Mouse (Mus musculus) MEL (cell line): ENCODE results near the gene Chl1. TPM values are rescaled to one million over a fixed set of nuclear protein-coding genes. Genes with fewer than 3 reads are reported as not detected.

Experiments used
- DNase-seq: peaks from one replicate; pipeline ENCODE4 v3.0.0; 2011; ENCODE audit warnings: low read depth, low spot score
- H3K27ac ChIP-seq: 2 replicates; pipeline ENCODE4 v1.5.1; 2012; ENCODE audit warnings: low read depth, mild to moderate bottlenecking, control low read depth, low read length, moderate library complexity; ENCODE audit not compliant: control insufficient read depth
- H3K27me3 ChIP-seq, 2 experiments: fragments of 150-350 bp in 1 of 2; sonication (generic) in 1 of 2; 2 replicates each; pipeline ENCODE4 v1.6.1; 2012; ENCODE audit warnings: low read length in 2 of 2, mild to moderate bottlenecking in 2 of 2, improper control_type of control experiment in 1 of 2, moderate library complexity in 1 of 2; ENCODE audit not compliant: insufficient read depth in 2 of 2, control insufficient read depth in 1 of 2
- H3K36me3 ChIP-seq, 2 experiments: 2 replicates each; pipeline ENCODE4 v1.6.1; 2012 to 2014; ENCODE audit warnings: low read length in 2 of 2, improper control_type of control experiment in 1 of 2, inconsistent platforms in 1 of 2, mild to moderate bottlenecking in 1 of 2; ENCODE audit not compliant: insufficient read depth in 2 of 2, control insufficient read depth in 1 of 2
- H3K4me1 ChIP-seq, 2 experiments: fragments of 150-350 bp in 1 of 2; sonication (generic) in 1 of 2; 2 replicates each; pipeline ENCODE4 v1.6.1; 2012; ENCODE audit warnings: low read length in 2 of 2, improper control_type of control experiment in 1 of 2, mild to moderate bottlenecking in 1 of 2; ENCODE audit not compliant: insufficient read depth in 2 of 2, control insufficient read depth in 1 of 2
- H3K4me3 ChIP-seq, 2 experiments: fragments of 150-350 bp in 1 of 2; sonication (generic) in 1 of 2; 2 replicates each; pipeline ENCODE4 v1.5.1; 2012; ENCODE audit warnings: low read depth in 2 of 2, low read length in 2 of 2, mild to moderate bottlenecking in 2 of 2, moderate library complexity in 2 of 2, control low read depth in 1 of 2, improper control_type of control experiment in 1 of 2; ENCODE audit not compliant: control insufficient read depth in 1 of 2, insufficient read depth in 1 of 2
- H3K79me2 ChIP-seq: 2 replicates; pipeline ENCODE4 v1.6.1; 2012; ENCODE audit warnings: mild to moderate bottlenecking, low read length, moderate library complexity; ENCODE audit not compliant: control insufficient read depth, poor library complexity, insufficient read depth
- H3K9ac ChIP-seq: 2 replicates; pipeline ENCODE4 v1.6.1; 2012; ENCODE audit warnings: low read depth, mild to moderate bottlenecking, control low read depth, low read length, moderate library complexity; ENCODE audit not compliant: control insufficient read depth, poor library complexity, severe bottlenecking
- H3K9me3 ChIP-seq: fragments of 150-350 bp; sonication (generic); replicated peaks from 2 replicates; pipeline ENCODE4 v1.6.1; 2012; ENCODE audit warnings: mild to moderate bottlenecking, low read length, improper control_type of control experiment, moderate library complexity; ENCODE audit not compliant: insufficient read depth
- BHLHE40 ChIP-seq: IDR thresholded peaks from 2 replicates; pipeline ENCODE4 v1.6.1; 2012; ENCODE audit warnings: low read depth, mild to moderate bottlenecking, inconsistent platforms, low read length, improper control_type of control experiment, borderline replicate concordance
- CHD1 ChIP-seq: IDR thresholded peaks from 2 replicates; pipeline ENCODE4 v1.6.1; 2012; ENCODE audit warnings: low read depth, mild to moderate bottlenecking, inconsistent platforms, low read length, improper control_type of control experiment
- ELF1 ChIP-seq: IDR thresholded peaks from 2 replicates; pipeline ENCODE4 v1.6.1; 2014; ENCODE audit warnings: low read depth, mild to moderate bottlenecking, inconsistent platforms, low read length, improper control_type of control experiment, moderate library complexity
- EP300 ChIP-seq, 2 experiments: IDR thresholded peaks; 2 replicates each; pipeline ENCODE4 v1.6.1; 2011; ENCODE audit warnings: improper control_type of control experiment in 2 of 2, low read length in 2 of 2, low read depth in 1 of 2, mild to moderate bottlenecking in 1 of 2
- ETS1 ChIP-seq: IDR thresholded peaks from 2 replicates; pipeline ENCODE4 v1.6.1; 2012; ENCODE audit warnings: low read depth, mild to moderate bottlenecking, inconsistent platforms, low read length, improper control_type of control experiment, moderate library complexity
- GABPA ChIP-seq: IDR thresholded peaks from 2 replicates; pipeline ENCODE4 v1.6.1; 2012; ENCODE audit warnings: low read depth, mild to moderate bottlenecking, inconsistent platforms, low read length, improper control_type of control experiment, moderate library complexity
- GATA1 ChIP-seq: IDR thresholded peaks from 2 replicates; pipeline ENCODE4 v1.6.1; 2011; ENCODE audit warnings: low read depth, low read length, improper control_type of control experiment
- HCFC1 ChIP-seq: IDR thresholded peaks from 2 replicates; pipeline ENCODE4 v1.6.1; 2012; ENCODE audit warnings: low read depth, mild to moderate bottlenecking, inconsistent platforms, low read length, improper control_type of control experiment, moderate library complexity
- JUND ChIP-seq: IDR thresholded peaks from 2 replicates; pipeline ENCODE4 v1.6.1; 2011; ENCODE audit warnings: low read depth, mild to moderate bottlenecking, improper control_type of control experiment, low read length
- MAX ChIP-seq: IDR thresholded peaks from 2 replicates; pipeline ENCODE4 v1.6.1; 2011; ENCODE audit warnings: low read length, improper control_type of control experiment
- MAZ ChIP-seq: IDR thresholded peaks from 2 replicates; pipeline ENCODE4 v1.6.1; 2012; ENCODE audit warnings: low read depth, mild to moderate bottlenecking, inconsistent platforms, low read length, improper control_type of control experiment
- MEF2A ChIP-seq: IDR thresholded peaks from 2 replicates; pipeline ENCODE4 v1.6.1; 2014; ENCODE audit warnings: low read depth, mild to moderate bottlenecking, inconsistent platforms, low read length, improper control_type of control experiment; ENCODE audit not compliant: poor library complexity, insufficient replicate concordance, severe bottlenecking; ENCODE audit errors: extremely low read depth
- MXI1 ChIP-seq: IDR thresholded peaks from 2 replicates; pipeline ENCODE4 v1.6.1; 2011; ENCODE audit warnings: mild to moderate bottlenecking, low read depth, low read length, improper control_type of control experiment
- MYB ChIP-seq: IDR thresholded peaks from 2 replicates; pipeline ENCODE4 v1.6.1; 2011; ENCODE audit warnings: mild to moderate bottlenecking, low read depth, low read length, improper control_type of control experiment
- MYC ChIP-seq: IDR thresholded peaks from 2 replicates; pipeline ENCODE4 v1.6.1; 2011; ENCODE audit warnings: low read depth, mild to moderate bottlenecking, low read length, improper control_type of control experiment, moderate library complexity
- NELFE ChIP-seq: IDR thresholded peaks from 2 replicates; pipeline ENCODE4 v1.6.1; 2011; ENCODE audit warnings: low read depth, low read length, improper control_type of control experiment
- NRF1 ChIP-seq: IDR thresholded peaks from 2 replicates; pipeline ENCODE4 v1.6.1; 2014; ENCODE audit warnings: low read depth, mild to moderate bottlenecking, inconsistent platforms, low read length, improper control_type of control experiment, moderate library complexity; ENCODE audit not compliant: poor library complexity, insufficient read depth, severe bottlenecking
- POLR2A ChIP-seq, 2 experiments: IDR thresholded peaks; 2 replicates each; pipeline ENCODE4 v1.6.1; 2011 to 2012; ENCODE audit warnings: low read length in 2 of 2, mild to moderate bottlenecking in 2 of 2, control low read depth in 1 of 2, improper control_type of control experiment in 1 of 2, low read depth in 1 of 2, moderate library complexity in 1 of 2; ENCODE audit not compliant: control insufficient read depth in 1 of 2, insufficient read depth in 1 of 2, poor library complexity in 1 of 2
- POLR2AphosphoS2 ChIP-seq: IDR thresholded peaks from 2 replicates; pipeline ENCODE4 v1.6.1; 2011; ENCODE audit warnings: low read length, improper control_type of control experiment
- POLR2AphosphoS5 ChIP-seq: IDR thresholded peaks from 2 replicates; pipeline ENCODE4 v1.6.1; 2012; ENCODE audit warnings: low read depth, borderline replicate concordance, mild to moderate bottlenecking, inconsistent platforms, low read length, moderate library complexity, mixed read lengths
- RCOR1 ChIP-seq: IDR thresholded peaks from 2 replicates; pipeline ENCODE4 v1.6.1; 2012; ENCODE audit warnings: low read depth, mild to moderate bottlenecking, inconsistent platforms, low read length, improper control_type of control experiment
- SIN3A ChIP-seq: IDR thresholded peaks from 2 replicates; pipeline ENCODE4 v1.6.1; 2012; ENCODE audit warnings: low read length, improper control_type of control experiment, inconsistent platforms
- SMC3 ChIP-seq: IDR thresholded peaks from 2 replicates; pipeline ENCODE4 v1.6.1; 2011; ENCODE audit warnings: low read depth, low read length, improper control_type of control experiment
- TAL1 ChIP-seq: IDR thresholded peaks from 2 replicates; pipeline ENCODE4 v1.6.1; 2012; ENCODE audit warnings: mild to moderate bottlenecking, inconsistent platforms, low read length, moderate library complexity, mixed read lengths
- UBTF ChIP-seq: IDR thresholded peaks from 2 replicates; pipeline ENCODE4 v1.6.1; 2012; ENCODE audit warnings: low read depth, mild to moderate bottlenecking, inconsistent platforms, low read length, improper control_type of control experiment, moderate library complexity, borderline replicate concordance; ENCODE audit not compliant: insufficient read depth
- USF2 ChIP-seq, 2 experiments: IDR thresholded peaks; 2 replicates each; pipeline ENCODE4 v1.6.1; 2011 to 2012; ENCODE audit warnings: improper control_type of control experiment in 2 of 2, low read length in 2 of 2, borderline replicate concordance in 1 of 2, inconsistent platforms in 1 of 2, low read depth in 1 of 2, mild to moderate bottlenecking in 1 of 2; ENCODE audit not compliant: insufficient read depth in 1 of 2
- ZC3H11A ChIP-seq: IDR thresholded peaks from 2 replicates; pipeline ENCODE4 v1.6.1; 2012; ENCODE audit warnings: low read depth, mild to moderate bottlenecking, inconsistent platforms, low read length, improper control_type of control experiment
- ZKSCAN1 ChIP-seq: IDR thresholded peaks from 2 replicates; pipeline ENCODE4 v1.6.1; 2012; ENCODE audit warnings: low read depth, mild to moderate bottlenecking, inconsistent platforms, low read length, improper control_type of control experiment, moderate library complexity
- ZMIZ1 ChIP-seq: IDR thresholded peaks from 2 replicates; pipeline ENCODE4 v1.6.1; 2012; ENCODE audit warnings: low read depth, mild to moderate bottlenecking, inconsistent platforms, low read length, improper control_type of control experiment, moderate library complexity
- ZNF384 ChIP-seq: IDR thresholded peaks from 2 replicates; pipeline ENCODE4 v1.6.1; 2012; ENCODE audit warnings: low read depth, mild to moderate bottlenecking, inconsistent platforms, low read length, improper control_type of control experiment
- polyA plus RNA-seq, 2 experiments: library from polyadenylated mRNA; stranded (reverse) in 1 of 2; unstranded in 1 of 2; fragments of >175 nt in 1 of 2; fragments of >200 nt in 1 of 2; gene quantifications; 2 replicates each; pipeline versions ENCODE4 v1.2.1 to v1.2.4; 2012; ENCODE audit warnings: low replicate concordance in 2 of 2, low read depth in 1 of 2; ENCODE audit not compliant: insufficient read length in 2 of 2, insufficient read depth in 1 of 2, missing spikeins in 1 of 2
- total RNA-seq: library from RNA; depleted of rRNA; stranded (reverse); fragments of 300-350 nt; gene quantifications from 2 replicates; pipeline ENCODE4 v1.2.3, GENCODE M21; 2012

The Chl1 gene
- total and polyA plus RNA-seq, 3 experiments: not detected

- no peak overlapping the region for H3K9ac ChIP-seq
- TF ChIP-seq POLR2AphosphoS5 (no peak), NELFE (no peak), USF2 (IDR thresholded peaks at IDR 0.05; ENCODE audit: borderline replicate concordance in 1 of 2, insufficient read depth in 1 of 2, low read depth in 1 of 2, low read length in 2 of 2) (no peak), ZMIZ1 (no peak), GABPA (no peak), ZC3H11A (no peak), SMC3 (no peak), MYC (no peak), JUND (no peak), ZKSCAN1 (no peak), RCOR1 (no peak), MXI1 (no peak), SIN3A (no peak), GATA1 (no peak), HCFC1 (no peak), POLR2A (IDR thresholded peaks at IDR 0.05; ENCODE audit: control insufficient read depth in 1 of 2, insufficient read depth in 1 of 2, low read depth in 1 of 2, low read length in 2 of 2, poor library complexity in 1 of 2) (no peak), ZNF384 (no peak)
- H3K36me3 ChIP-seq: no peaks in the 10 kb centered on the region
- DNase-seq: no peak
- no peaks in the 10 kb centered on the region for H3K9me3 ChIP-seq
- H3K79me2 ChIP-seq: no peaks in the 10 kb centered on the region
- no peaks in the 10 kb centered on the region for H3K27me3 ChIP-seq
- no peak overlapping the region for H3K4me3 ChIP-seq
- H3K4me1 ChIP-seq: no peaks in the 10 kb centered on the region
- no peak overlapping the region for H3K27ac ChIP-seq
These were observed 44.8 kb upstream of the Chl1 start for GRCm38 (mm10) chr6:103465479-103466080.

DNA sequence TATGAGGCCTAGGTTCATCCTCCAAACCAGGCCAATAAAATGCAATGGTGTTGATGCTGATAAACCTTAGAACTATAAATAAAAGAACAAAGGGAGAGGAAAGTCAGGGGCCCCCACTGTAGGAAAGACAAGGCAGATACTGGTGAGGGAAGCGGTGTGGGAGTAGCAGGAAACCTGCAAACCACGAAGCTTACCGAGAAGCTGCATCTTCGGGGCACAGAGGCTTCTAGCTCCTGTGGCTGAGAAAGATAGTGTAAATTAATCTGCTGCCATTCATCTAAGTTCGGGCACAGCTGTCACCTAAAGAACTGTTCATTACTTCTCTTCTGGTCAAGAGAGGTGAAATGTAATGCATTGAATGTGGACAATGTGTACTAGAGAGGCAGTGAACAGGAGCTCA, 37.1 kb upstream of the Chl1 start:
- Histone ChIP-seq H3K36me3 (no peaks in the 10 kb centered on the region), H3K27me3 (no peaks in the 10 kb centered on the region), H3K9ac (no peak overlapping the region), H3K79me2 (no peaks in the 10 kb centered on the region), H3K4me3 (no peak overlapping the region), H3K9me3 (no peaks in the 10 kb centered on the region), H3K4me1 (no peaks in the 10 kb centered on the region), H3K27ac (no peak overlapping the region)
- peak; percentile 2 for DNase-seq
- TF ChIP-seq TAL1 (no peak), GATA1 (no peak), MEF2A (no peak), ELF1 (no peak), CHD1 (no peak), EP300 (IDR thresholded peaks at IDR 0.05; ENCODE audit: low read depth in 1 of 2, low read length in 2 of 2) (no peak), BHLHE40 (no peak), ZNF384 (no peak), MAZ (no peak), ZKSCAN1 (no peak), POLR2AphosphoS2 (no peak), MAX (no peak), ETS1 (no peak), HCFC1 (no peak), MYB (no peak), NRF1 (no peak), MXI1 (no peak), UBTF (no peak)
